Mouse (Mus musculus): Measurements from ENCODE around the gene Zbtb8os.

Gene Zbtb8os

GRCm38 (mm10) chr4:129335216-129336074 is at the start of gene Zbtb8os, which contains the start of gene Rbbp4:
Zbtb8os (plus strand) TSS chr4:129335695.
Rbbp4 (minus strand) TSS chr4:129335370.
- DNase-seq (ENCODE audit: low spot score in 2 of 2): peak; percentile 96 to 98

GRCm38 (mm10) chr4:129286001-129286682 is 49.4 kb upstream of the Zbtb8os start:
- no peak for DNase-seq (ENCODE audit: low spot score in 2 of 2)

- DNase-seq (ENCODE audit: low spot score in 2 of 2): no peak
These were observed 48.6 kb upstream of the Zbtb8os start for GRCm38 (mm10) chr4:129286683-129287471.

- DNase-seq (ENCODE audit: low spot score in 2 of 2): no peak
These were observed 48.0 kb upstream of the Zbtb8os start, which contains the start of gene Sync for GRCm38 (mm10) chr4:129287472-129287981. Sync (plus strand) TSS chr4:129287617.

GRCm38 (mm10) chr4:129288067-129288466 is 47.4 kb upstream of the Zbtb8os start:
- no peak for DNase-seq (ENCODE audit: low spot score in 2 of 2)

GRCm38 (mm10) chr4:129289671-129290070 is 45.8 kb upstream of the Zbtb8os start:
- no peak for DNase-seq (ENCODE audit: low spot score in 2 of 2)

GRCm38 (mm10) chr4:129292831-129293230 is 42.7 kb upstream of the Zbtb8os start:
- DNase-seq (ENCODE audit: low spot score in 2 of 2): no peak

GRCm38 (mm10) chr4:129293702-129294101 is 41.8 kb upstream of the Zbtb8os start:
- no peak for DNase-seq (ENCODE audit: low spot score in 2 of 2)

GRCm38 (mm10) chr4:129295188-129295587 is 40.3 kb upstream of the Zbtb8os start:
- DNase-seq (ENCODE audit: low spot score in 2 of 2): no peak

- no peak for DNase-seq (ENCODE audit: low spot score in 2 of 2)
These were observed 39.4 kb upstream of the Zbtb8os start for GRCm38 (mm10) chr4:129296066-129296465.

- peak; percentile 55 to 67 for DNase-seq (ENCODE audit: low spot score in 2 of 2)
These were observed 37.8 kb upstream of the Zbtb8os start for GRCm38 (mm10) chr4:129297724-129298123.

- DNase-seq (ENCODE audit: low spot score in 2 of 2): no peak
These were observed 36.4 kb upstream of the Zbtb8os start for GRCm38 (mm10) chr4:129299121-129299520.

- no peak for DNase-seq (ENCODE audit: low spot score in 2 of 2)
These were observed 32.1 kb upstream of the Zbtb8os start for GRCm38 (mm10) chr4:129303401-129303800.

- no peak for DNase-seq (ENCODE audit: low spot score in 2 of 2)
These were observed 31.7 kb upstream of the Zbtb8os start for GRCm38 (mm10) chr4:129303816-129304215.

- no peak for DNase-seq (ENCODE audit: low spot score in 2 of 2)
These were observed 31.2 kb upstream of the Zbtb8os start for GRCm38 (mm10) chr4:129304306-129304705.

- no peak for DNase-seq (ENCODE audit: low spot score in 2 of 2)
These were observed 27.6 kb upstream of the Zbtb8os start for GRCm38 (mm10) chr4:129307936-129308335.

- no peak for DNase-seq (ENCODE audit: low spot score in 2 of 2)
These were observed 21.6 kb upstream of the Zbtb8os start for GRCm38 (mm10) chr4:129313886-129314285.

- no peak for DNase-seq (ENCODE audit: low spot score in 2 of 2)
These were observed 14.6 kb upstream of the Zbtb8os start for GRCm38 (mm10) chr4:129320876-129321275.

- peak in 1 of 2 experiments; percentile 10 for DNase-seq (ENCODE audit: low spot score in 2 of 2)
These were observed 13.5 kb upstream of the Zbtb8os start for GRCm38 (mm10) chr4:129322042-129322441.

- DNase-seq (ENCODE audit: low spot score in 2 of 2): no peak
These were observed 12.0 kb upstream of the Zbtb8os start for GRCm38 (mm10) chr4:129323491-129323890.

- DNase-seq (ENCODE audit: low spot score in 2 of 2): peak; percentile 33 to 40
These were observed 10.7 kb upstream of the Zbtb8os start for GRCm38 (mm10) chr4:129324756-129325155.

- no peak for DNase-seq (ENCODE audit: low spot score in 2 of 2)
These were observed 9.3 kb upstream of the Zbtb8os start for GRCm38 (mm10) chr4:129326191-129326590.

All from right cerebral cortex, adult 2 months (tissue).